Mouse (Mus musculus): ENCODE results near the gene Gm973.

GRCm38 (mm10) chr1:59484791-59485785 lies 31.0 kb upstream of the Gm973 start:
- TF ChIP-seq CTCF (conservative IDR thresholded peaks at IDR 0.05 in 1 of 2, IDR thresholded peaks at IDR 0.05 in 1 of 2; ENCODE audit: low read depth in 2 of 2, low read length in 2 of 2) (no peak), POLR2AphosphoS2 (IDR thresholded peaks at IDR 0.05; ENCODE audit: low read depth, low read length) (no peak), POLR2A (IDR thresholded peaks at IDR 0.05; ENCODE audit: low read depth, low read length) (no peak), ZMIZ1 (IDR thresholded peaks at IDR 0.05; ENCODE audit: low read depth, low read length) (no peak), MAZ (IDR thresholded peaks at IDR 0.05; ENCODE audit: low read depth, low read length) (no peak), USF2 (conservative IDR thresholded peaks at IDR 0.05; ENCODE audit: low read depth, low read length) (no peak), EP300 (IDR thresholded peaks at IDR 0.05; ENCODE audit: low read length) (no peak), MAFK (IDR thresholded peaks at IDR 0.05; ENCODE audit: insufficient replicate concordance, low read length) (no peak), BHLHE40 (IDR thresholded peaks at IDR 0.05; ENCODE audit: low read depth, low read length) (no peak), JUND (conservative IDR thresholded peaks at IDR 0.05; ENCODE audit: low read depth, low read length) (no peak), CHD2 (IDR thresholded peaks at IDR 0.05; ENCODE audit: low read length) (no peak), ZKSCAN1 (IDR thresholded peaks at IDR 0.05; ENCODE audit: borderline replicate concordance, low read depth, low read length) (no peak)

Data from CH12.LX (cell line).